Mouse (Mus musculus) heart, adult 9 months (tissue): Measurements from ENCODE around the gene Tgfbr3.
"Not testable (repeated sequence)": the region's sequence is repeated elsewhere in the genome, so short reads cannot be mapped to it uniquely, and the experiment has no call there.

Experiments
- DNase-seq, 2 experiments: peaks; one replicate each; pipeline ENCODE4 v3.0.0; 2022; ENCODE audit warnings: low spot score in 2 of 2

Tgfbr3 gene

GRCm38 (mm10) chr5:107243445-107243844, 46.0 kb downstream of the Tgfbr3 start:
- DNase-seq = no peak

DNA sequence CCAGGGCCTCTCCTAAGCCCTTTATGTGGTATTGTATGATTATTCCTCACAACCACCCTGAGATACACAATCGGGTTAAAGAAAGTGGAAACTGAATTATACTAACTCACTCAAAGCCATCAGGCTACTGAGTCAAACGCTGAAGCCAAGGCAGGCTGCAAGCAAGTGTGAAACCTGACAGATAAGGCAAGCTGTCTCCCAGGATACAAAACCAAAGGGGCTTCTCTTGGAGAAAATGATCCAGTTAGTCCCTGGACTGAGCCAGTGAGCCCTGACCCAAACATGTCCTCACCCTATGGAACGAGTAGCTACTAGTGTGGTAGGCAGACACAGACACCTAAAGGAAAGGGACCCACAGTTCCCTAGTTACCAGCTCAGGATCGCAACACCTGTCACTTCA, 46.4 kb downstream of the Tgfbr3 start:
- no peak for DNase-seq

GRCm38 (mm10) chr5:107240276-107240675, 49.2 kb downstream of the Tgfbr3 start:
- no peak for DNase-seq

DNA sequence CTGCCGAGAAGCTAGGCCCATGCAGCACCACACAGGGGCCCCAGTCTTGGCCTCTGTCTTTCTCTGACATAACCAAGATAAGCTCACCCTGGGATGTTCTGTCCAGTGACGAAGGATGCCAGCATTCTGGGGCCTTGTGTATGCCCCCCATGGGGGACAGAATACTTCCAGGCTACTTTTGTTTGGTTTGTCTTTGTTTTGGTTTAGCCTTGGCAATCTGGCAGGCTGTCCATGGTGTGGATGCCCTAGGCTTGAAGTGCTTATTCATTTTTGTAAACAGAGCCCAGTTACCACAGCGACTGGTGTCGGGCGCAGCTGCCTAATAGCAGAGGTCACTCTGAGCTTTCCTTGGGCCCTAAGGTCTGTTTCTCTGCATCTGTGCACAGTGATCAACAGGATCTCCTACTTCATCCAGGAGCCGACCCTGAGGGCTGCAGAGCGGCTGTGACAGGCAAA, 51.4 kb downstream of the Tgfbr3 start:
- DNase-seq = peak; percentile 73 to 78

DNA sequence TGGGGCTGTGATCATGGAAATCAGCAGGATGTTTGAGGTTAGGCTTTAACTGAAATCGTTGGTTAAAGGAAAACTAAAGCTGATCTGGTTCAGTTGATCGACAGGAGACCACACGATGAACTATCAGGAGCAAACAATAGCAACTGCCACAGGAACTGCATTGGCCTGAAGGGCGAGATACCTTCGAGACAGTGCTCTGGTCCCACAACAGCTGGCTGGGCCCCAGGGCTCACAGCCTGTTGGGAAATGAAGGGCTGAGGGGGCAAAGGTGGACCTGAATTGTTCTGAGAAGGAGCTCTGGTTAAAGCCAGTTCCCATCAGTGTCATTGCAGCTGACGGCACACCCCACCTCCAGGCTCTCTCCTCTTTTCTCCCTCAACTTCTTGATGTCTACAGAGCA, 52.5 kb downstream of the Tgfbr3 start:
- no peak for DNase-seq

DNA sequence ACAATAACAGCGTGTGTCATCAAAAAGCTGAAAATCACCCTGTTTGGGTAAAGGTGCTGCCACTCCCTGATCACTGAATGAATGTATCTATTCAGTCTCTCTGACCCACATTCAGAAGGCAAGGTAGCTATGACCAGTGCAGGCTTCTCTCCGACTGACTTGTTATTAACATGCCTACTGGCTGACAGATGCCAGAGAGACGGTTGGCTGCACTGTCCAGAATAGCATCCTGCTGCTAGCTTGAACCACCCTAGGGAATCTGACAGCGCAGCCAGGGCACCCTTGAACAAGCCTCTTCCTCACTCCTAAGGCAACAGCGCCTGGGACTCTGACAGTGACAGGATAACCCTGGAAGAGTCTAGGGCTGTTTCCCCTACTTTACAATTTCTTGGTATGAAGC, 53.4 kb downstream of the Tgfbr3 start:
- peak in 1 of 2 experiments; percentile 46 for DNase-seq

- peak; percentile 75 to 78 for DNase-seq
Measured at GRCm38 (mm10) chr5:107233366-107234354, 55.8 kb downstream of the Tgfbr3 start.

- DNase-seq = no peak
Measured at GRCm38 (mm10) chr5:107230189-107230588, 59.2 kb downstream of the Tgfbr3 start.

DNA sequence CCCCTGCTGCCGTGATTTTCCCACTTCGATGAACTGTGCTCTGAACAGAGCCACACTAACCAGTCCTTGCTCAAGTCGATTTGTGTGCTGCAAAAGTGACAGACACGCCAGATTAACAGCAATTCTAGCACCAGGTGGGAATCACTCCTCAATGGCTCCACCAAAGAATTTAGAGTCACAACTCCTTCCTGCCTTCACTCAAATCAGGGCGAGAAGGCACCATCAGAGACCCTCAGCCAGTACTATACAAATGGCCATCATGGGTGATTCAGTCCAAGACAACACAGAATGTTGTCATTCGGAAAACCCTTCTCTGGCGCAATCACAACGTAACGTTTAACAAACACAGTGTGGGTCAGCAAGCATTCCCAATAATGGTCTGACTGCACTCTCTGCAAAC, 60.4 kb downstream of the Tgfbr3 start:
- DNase-seq = no peak

DNA sequence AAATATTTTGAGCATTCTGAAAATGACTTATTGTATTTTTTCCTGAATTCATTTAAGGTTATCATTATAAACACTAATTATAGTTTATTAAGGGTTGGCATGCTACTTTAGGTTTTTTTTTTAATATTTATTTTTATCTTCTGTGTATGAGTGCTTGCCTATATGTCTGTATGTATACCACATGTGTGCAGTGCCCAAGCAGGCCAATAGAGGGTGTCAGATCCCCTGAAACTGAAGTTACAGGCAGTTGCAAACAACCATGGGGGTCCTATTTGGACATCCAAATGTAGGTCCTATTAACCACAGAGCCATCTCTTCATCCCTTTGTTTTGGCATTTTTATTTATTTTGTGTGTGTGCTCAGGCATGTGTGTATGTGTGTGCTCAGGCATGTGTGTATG, 61.8 kb downstream of the Tgfbr3 start:
- no peak for DNase-seq

DNA sequence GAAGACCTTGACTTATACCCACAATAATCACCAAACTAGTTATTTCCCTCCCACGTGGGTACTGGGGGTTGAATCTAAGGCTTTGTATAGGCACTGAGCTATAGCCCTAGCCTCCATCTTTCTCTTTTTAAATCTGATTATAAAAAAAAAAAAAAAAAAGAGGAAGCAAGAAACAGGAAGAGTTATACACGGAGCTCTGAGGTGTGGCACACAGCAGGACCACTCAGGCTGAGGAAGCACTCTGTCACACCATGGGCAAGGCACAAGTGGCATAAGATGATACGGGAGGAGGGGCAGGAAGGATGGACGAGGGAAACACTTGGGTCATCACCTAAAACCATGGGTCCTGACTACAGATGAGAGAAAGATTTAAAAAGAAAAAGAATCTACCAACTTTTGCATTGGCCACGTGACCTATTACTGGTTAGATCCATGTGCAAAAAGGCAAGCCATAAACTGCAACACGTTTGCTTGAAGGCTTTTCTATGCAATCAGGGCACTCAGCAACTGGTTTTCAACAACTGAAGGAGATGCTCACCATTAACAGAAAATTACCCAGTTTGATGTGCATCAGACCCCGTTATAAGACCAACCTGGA, 64.5 kb downstream of the Tgfbr3 start:
- no peak for DNase-seq

GRCm38 (mm10) chr5:107224151-107224550, 65.3 kb downstream of the Tgfbr3 start:
- no peak for DNase-seq

- not testable (repeated sequence) for DNase-seq
Measured at GRCm38 (mm10) chr5:107223483-107223882, 65.9 kb downstream of the Tgfbr3 start.

DNA sequence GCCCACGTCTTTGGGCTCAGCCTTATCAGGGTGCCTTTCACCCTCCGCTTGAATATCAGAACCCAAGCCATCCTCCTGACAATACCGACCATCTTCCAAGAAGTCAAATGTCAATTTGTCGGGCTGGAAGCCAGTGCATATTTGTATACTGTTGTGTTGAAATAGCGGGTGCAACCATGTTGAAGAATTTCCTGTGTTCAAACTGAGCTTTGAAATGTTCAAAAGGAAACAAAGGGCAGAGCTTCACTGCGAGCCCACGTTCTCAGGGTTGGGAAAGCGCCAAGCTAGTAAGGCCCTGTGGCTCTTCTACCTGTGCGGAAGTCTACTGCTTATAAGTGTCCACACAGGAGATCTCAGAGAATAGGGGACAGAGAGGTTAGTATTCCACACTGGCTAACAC, 66.4 kb downstream of the Tgfbr3 start:
- DNase-seq = no peak

DNA sequence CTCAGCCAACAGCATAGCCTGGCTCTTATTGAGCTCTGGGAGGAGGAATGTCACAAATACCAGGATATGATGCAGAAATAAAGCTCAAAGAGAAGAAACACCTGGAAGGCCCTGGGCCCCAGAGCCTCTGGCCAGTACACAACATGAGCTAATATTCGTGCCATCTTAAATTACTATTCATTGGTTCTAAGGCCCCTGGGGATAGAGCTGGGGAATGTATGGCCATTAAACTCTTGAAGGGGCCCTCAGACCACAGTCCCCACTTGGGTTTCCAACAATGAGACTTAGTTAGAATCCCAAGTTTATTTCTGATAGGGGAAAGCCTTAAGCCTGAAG, 66.8 kb downstream of the Tgfbr3 start:
- no peak for DNase-seq

- DNase-seq = no peak
Measured at GRCm38 (mm10) chr5:107221892-107222669, 67.3 kb downstream of the Tgfbr3 start.

DNA sequence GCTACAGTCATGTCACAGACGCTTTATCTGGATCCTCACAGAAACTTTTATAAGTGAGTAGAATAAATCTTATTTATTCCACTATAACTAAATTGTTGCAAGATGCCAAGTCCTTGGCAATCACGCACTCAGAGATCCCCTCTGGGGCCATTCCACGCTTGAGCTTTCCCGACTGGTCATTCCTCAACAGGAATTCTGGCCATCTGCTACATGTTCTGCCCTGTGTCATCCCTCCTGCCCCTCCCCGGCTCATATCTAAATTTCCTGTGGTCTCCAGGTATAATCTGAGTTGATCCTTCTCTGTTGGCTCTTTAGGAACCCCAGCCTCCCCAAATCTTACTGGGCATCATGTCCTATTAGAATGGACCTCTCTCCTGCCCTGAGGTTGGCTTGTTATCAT, 68.5 kb downstream of the Tgfbr3 start:
- no peak for DNase-seq

GRCm38 (mm10) chr5:107219883-107220282, 69.5 kb downstream of the Tgfbr3 start:
- DNase-seq = no peak

GRCm38 (mm10) chr5:107219318-107219717, 70.1 kb downstream of the Tgfbr3 start:
- no peak for DNase-seq

DNA sequence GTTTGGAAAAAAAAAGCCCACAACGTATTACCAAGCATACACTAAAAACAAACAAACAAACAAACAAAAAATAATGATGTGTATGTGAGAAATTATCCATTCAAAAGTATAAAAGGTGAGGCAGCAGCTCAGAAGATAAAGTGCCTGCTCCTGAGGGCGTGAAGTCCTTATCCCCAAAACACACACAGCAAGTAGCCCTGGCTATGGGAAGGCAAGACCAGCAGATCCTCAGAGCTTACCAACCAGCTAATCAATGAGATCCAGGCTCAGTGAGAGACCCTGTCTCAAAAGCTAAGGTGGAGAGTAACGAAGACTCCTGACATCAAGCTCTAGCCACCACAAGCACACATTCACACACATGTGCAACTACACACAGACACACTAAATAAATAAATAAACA, 70.8 kb downstream of the Tgfbr3 start:
- no peak for DNase-seq

DNA sequence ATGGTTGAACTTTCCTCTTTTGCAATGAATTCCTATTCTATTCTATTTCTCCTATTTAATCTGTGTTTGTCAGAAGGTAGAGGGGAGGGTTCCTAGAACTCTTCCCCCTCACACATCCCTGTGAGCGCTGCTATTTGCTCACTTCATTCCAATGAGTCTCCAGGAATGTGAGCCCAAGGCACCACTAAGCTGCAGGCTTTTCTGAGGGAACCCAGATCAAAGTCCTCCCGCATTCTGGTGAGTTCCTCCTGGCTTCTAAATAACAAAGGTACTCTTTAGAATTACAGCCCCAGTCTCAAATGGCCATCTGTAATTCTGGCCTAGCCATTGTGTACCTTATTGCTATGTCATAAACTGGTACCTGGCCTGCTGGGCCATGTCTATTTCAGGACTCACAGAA, 72.3 kb downstream of the Tgfbr3 start:
- no peak for DNase-seq

DNA sequence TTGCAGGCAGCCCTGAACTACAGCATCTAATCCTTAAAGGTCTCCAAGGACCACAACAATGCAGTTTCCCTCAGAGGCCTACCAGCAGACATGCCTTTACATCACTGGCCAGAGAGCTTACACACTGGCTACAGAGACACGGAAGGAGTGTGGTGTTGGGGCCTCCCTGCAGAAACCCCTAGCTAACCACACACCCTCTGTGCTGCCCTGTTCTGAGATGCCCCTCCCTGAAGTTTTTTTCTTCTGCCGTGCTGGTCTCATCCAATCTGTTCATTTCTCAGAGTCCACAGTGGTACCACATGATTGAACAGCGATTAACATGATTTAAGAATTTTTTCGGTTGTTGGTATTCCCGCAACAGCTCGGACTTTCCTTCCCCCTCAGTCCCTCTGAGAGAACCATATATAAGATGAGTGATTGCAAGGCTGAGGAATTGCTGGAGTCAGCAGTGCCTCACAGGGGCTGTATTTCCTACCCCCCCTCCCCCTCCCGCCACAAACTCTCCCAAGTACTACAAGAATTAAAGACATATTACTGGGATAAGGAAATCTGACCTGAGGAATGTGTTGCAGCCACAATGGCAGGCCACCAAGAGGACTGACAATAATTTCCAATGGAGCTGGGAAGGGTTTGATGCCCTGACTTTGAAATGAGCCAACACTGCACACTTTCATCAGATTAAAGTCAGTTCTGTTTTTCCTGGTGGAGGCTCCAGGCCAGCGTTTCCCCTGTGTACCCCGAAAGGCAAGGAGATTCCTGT, 75.9 kb downstream of the Tgfbr3 start:
- DNase-seq = no peak
